Mouse (Mus musculus): Measurements from ENCODE around the gene Gm3952.
A peak's percentile ranks its signal among the peaks of the same experiment; 100 is the strongest.

The Gm3952 gene

DNA sequence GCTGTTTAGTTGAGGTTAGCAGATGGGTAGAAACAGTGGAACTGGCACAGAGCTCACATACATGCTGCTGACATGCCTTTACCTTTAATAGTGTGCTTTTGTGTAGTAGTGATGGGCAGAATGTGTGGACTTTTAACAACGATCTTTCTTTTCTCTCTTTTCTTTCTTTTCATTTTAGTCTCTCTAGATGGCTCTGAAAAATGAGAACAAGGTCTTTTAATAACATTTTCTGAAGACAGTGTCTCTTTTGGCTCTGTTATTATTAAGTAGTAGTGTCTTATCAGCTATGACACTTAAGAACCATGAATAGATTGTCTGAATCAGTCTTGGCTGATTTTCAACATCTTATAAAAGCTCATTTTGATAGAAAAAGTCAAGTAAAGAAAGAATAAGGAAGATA, at the start of gene Gm3952:
Gene Gm3952, minus strand, starts transcription at position 101 of the 400 bp plus-strand sequence.
- no peak for DNase-seq

DNA sequence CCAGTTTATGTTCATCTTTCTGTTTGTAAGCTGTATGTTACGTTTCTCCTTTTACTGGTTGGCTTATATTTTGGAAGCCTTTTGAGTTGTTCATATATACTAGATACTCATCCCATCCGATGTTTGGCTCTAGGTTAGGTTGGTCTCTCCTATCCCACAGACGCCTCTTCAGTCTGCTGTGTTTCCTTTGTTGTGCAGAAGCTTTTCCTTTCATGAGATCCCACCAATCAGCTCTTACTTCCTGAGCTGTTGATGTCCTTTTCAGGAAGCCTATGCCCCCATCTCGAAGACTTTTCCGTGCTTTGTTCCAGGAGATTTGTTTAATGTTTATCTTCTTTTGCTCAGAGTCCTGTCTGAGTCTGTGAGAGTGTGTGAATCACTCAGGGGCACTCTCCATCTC, 45.3 kb upstream of the Gm3952 start:
- no peak for DNase-seq

GRCm38 (mm10) chr8:128812521-128812920, 14.0 kb upstream of the Gm3952 start:
- no peak for DNase-seq

GRCm38 (mm10) chr8:128735692-128736091, 62.8 kb downstream of the Gm3952 start:
- DNase-seq, result no peak

- no peak for DNase-seq
Observed at GRCm38 (mm10) chr8:128734118-128734517, 64.4 kb downstream of the Gm3952 start.

GRCm38 (mm10) chr8:128732254-128732653, 66.2 kb downstream of the Gm3952 start:
- DNase-seq, result no peak

DNA sequence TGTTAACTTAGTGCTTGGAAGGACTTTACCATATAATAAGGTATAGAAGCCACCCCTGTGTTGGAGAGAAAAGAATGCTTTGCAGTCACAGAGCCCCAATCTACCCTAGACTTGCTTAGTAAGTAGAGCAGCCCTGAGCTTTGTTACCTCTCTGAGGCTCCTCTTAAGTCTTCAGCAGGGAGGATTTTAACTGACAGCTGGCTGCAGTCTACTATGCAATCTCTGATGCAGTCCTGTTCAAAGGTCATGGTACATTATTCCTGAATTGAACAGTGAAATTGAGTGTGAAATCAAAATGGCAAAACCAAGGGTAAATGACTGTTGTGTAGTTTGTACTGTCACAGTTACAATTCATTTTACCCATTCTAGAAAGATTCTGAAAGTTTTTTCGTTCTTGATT, 71.3 kb downstream of the Gm3952 start:
- no peak for DNase-seq

DNA sequence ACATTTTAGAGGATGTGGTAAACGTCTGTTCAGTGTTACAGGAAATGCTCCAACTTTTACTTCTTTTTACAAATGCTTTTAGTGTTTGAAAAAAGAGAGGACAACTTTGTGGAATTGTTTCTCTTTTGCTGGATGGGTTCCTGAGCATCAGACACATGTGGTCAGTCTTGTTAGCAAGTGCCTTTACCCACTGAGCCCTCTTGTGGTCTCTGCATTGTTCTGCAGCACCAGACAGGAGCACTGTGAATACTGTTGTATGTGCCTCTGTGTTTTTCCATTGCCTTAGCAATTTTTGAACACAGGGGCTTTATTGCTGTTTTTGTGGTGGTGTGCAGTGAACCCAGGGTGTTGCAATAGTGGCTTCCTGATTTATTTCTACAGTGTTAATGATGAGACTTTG, 73.7 kb downstream of the Gm3952 start:
- DNase-seq, result no peak

DNA sequence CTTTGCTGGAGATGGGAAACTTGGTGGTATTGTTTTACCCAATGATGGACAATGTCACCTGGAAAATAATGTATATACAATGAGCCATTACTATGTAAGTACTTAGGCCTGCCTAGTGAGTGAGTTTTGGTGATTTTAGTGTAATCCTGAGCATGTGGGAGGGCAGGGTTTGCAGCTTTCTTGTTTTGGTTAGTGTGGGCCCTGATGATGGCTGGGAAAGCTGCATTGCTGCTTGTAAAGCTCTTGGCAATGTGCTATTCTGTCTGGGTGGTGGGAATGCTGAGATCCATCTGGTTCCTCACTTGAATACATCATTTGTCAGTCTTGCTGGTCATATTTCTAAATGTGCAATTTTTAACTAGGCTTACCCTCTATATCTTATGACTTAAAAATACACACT, 82.3 kb downstream of the Gm3952 start:
- DNase-seq, result no peak

DNA sequence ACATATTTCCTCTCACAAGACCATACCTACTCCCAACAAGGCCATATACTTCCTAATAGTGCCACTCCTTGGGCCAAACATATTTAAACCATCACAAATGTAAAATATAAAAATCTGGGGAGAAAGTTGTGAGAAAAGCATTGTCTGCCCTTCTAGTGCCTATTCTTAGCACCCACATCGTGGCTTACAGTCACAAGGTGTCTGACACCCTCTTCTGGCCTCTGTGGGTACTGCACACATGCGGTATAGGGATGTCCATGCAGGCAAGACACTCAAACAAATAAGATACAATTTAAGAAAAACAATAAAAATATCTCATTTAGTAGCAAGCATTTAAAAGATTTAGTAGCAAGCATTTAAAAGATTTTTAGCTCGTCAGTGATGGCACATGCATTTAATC, 89.2 kb downstream of the Gm3952 start:
- peak; percentile 87 for DNase-seq

DNA sequence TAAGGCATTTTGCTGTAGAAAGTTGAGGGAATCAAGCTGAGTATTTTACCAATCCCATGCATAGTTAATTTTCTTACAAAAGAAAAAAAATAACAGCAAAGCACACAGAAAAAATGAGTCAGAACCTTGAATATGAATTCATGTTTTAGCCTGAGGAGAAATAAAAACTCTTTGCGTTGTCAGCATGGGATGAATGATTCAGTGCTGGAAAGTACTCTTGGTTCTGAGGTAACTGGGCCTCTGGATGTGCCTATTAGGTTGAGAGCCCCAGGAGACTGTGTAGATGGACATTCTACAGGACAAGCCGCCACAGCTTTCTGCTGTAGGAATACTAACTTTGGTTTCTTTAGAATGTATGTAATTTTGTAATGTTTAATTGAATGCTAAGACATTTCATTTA, 93.7 kb downstream of the Gm3952 start:
- DNase-seq, result no peak

DNA sequence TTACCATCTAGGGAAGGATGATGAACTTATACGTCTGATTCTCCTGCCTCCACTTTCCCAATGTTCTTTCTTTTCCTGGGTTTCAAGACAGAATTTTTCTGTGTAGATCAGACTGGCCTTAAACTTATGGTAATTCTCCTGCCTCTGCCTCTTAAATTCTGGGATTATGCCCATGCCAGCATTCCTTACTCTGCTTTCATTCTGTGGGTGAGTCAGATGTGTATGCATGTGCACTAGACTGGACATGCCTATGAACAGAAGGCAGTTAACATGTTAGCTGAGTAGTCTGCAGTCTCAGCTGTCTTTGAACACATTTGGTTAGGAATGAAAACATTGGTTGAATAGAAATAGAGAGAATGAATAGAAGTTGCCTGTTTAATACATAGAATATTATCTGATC, 94.1 kb downstream of the Gm3952 start:
- DNase-seq, result no peak

- DNase-seq, result no peak
Observed at GRCm38 (mm10) chr8:128697945-128698344, 100.5 kb downstream of the Gm3952 start.

DNA sequence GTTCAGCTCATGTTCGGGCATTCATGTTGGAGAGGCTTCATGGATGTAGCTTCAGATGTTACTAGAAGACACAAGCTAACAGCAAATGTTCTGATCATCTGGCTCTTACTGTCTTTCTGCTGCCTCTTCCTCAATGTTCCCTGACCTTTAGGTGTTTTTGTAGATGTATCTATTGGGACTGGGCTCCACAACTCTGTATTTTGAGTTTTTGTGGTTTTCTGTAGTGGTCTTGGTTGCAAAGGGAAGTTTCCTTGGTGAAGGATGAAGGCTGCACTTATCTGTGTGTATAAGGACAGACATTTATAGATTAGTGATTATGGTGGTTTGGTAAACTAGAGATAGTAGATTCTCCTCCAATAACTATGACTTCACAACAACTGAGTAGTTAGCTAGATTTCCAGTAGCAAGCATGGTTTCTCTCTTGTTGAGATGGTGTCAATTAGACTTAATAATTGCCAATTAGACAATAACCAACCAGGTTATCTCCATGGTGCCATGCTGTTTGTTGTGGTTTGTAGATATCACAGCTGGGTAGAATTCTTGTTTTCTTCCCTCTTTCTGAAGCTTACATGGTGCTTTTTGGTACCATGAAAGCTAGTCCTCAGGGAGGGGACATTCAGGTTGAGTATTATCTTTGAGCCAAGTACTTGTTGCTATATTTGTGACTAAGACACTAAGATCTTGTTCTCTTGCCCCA, 101.6 kb downstream of the Gm3952 start:
- DNase-seq, result no peak

Data from thymus, postnatal 14 days (tissue).